34 mouse cellular contexts compared by ENCODE assay signal in genomic region chr8:57383746-57384320, GRCm38 (mm10).
DNase-seq lines count a peak whose midpoint lies in the region; ATAC-seq and TF ChIP-seq lines count a peak whose summit lies in the region.
"Had no signal": no experiment of that assay in that cellular context is flagged by ENCODE, and none has a peak within 500 bp of the region (broad histone marks: within the 10 kb centered on the region; RNA-seq: fewer than 3 reads in every experiment).

No protein-coding gene starts in this region.

- no peak overlapping the region for H3K4me3 ChIP-seq in kidney, embryonic 15.5 days (replicated peaks)
- H3K4me3 ChIP-seq in C2C12 (ENCODE audit: insufficient read depth, poor library complexity, severe bottlenecking): no peak overlapping the region
- H3K4me3 ChIP-seq: embryonic facial prominence, embryonic 12.5 days; heart, embryonic 10.5 days; heart, embryonic 15.5 days; hindbrain, embryonic 12.5 days; intestine, embryonic 15.5 days; layer of hippocampus, adult 2 months; left cerebral cortex, adult 2 months; limb, embryonic 12.5 days; liver, embryonic 15.5 days; midbrain, embryonic 10.5 days; midbrain, embryonic 15.5 days; neural tube, embryonic 12.5 days had no signal

- no peaks in the 10 kb centered on the region for H3K79me3 ChIP-seq in C2C12 (ENCODE audit: low read depth)

- H3K27me3 ChIP-seq in kidney, embryonic 15.5 days: no peaks in the 10 kb centered on the region
- H3K27me3 ChIP-seq in C2C12 (ENCODE audit: control insufficient read depth, insufficient read depth, insufficient read length): peaks cover 4% of the 10 kb centered on the region
- H3K27me3 ChIP-seq: embryonic facial prominence, embryonic 12.5 days; heart, embryonic 15.5 days; hindbrain, embryonic 12.5 days; intestine, embryonic 15.5 days; limb, embryonic 12.5 days; liver, embryonic 15.5 days; midbrain, embryonic 15.5 days; neural tube, embryonic 12.5 days had no signal

- H3K79me2 ChIP-seq in C2C12 (ENCODE audit: control insufficient read depth, insufficient read depth): no peaks in the 10 kb centered on the region

- H3K4me1 ChIP-seq in kidney, embryonic 15.5 days: no peaks in the 10 kb centered on the region
- H3K4me1 ChIP-seq: embryonic facial prominence, embryonic 12.5 days; heart, embryonic 10.5 days; heart, embryonic 15.5 days; hindbrain, embryonic 12.5 days; intestine, embryonic 15.5 days; liver, embryonic 15.5 days; midbrain, embryonic 10.5 days; midbrain, embryonic 15.5 days; neural tube, embryonic 12.5 days had no signal

- H3K9me3 ChIP-seq in kidney, embryonic 15.5 days (replicated peaks): no peaks in the 10 kb centered on the region
- H3K9me3 ChIP-seq: embryonic facial prominence, embryonic 12.5 days; G1E; heart, embryonic 10.5 days; heart, embryonic 15.5 days; hindbrain, embryonic 12.5 days; intestine, embryonic 15.5 days; limb, embryonic 12.5 days; liver, embryonic 15.5 days; midbrain, embryonic 10.5 days; midbrain, embryonic 15.5 days; neural tube, embryonic 12.5 days had no signal

- H3ac ChIP-seq in C2C12 (ENCODE audit: control insufficient read depth, insufficient read length, low read depth): no peak overlapping the region

- no peak for DNase-seq in kidney, adult 9 months
- peak; percentile 60 for DNase-seq in 3134 (ENCODE audit: extremely low read depth, insufficient read length, low spot score)
- peak; percentile 8 for DNase-seq in fibroblast of lung, adult 2 months (ENCODE audit: low read depth)
- DNase-seq in lung, postnatal 36 days: no peak
- no peak for DNase-seq in spleen, postnatal 36 days (ENCODE audit: low spot score in 2 of 2)
- DNase-seq: cerebellum, adult 2 months; cerebellum, postnatal 14 days; embryo, embryonic 11 days; gastrocnemius, postnatal 14 days; heart, postnatal 36 days; kidney, adult 2 months; lung, embryonic 14.5 days; lung, postnatal 14 days; right cerebral cortex, adult 18-20 months; spleen, adult 18-20 months; thymus, adult 18-20 months; thymus, postnatal 25 days had no signal

- no peak overlapping the region for H3K4me2 ChIP-seq in kidney, embryonic 15.5 days
- H3K4me2 ChIP-seq: embryonic facial prominence, embryonic 12.5 days; heart, embryonic 15.5 days; hindbrain, embryonic 12.5 days; intestine, embryonic 15.5 days; limb, embryonic 12.5 days; liver, embryonic 15.5 days; lung, embryonic 14.5 days; midbrain, embryonic 15.5 days; neural tube, embryonic 12.5 days had no signal

- no peak overlapping the region for H3K9ac ChIP-seq in kidney, embryonic 15.5 days
- H3K9ac ChIP-seq: embryonic facial prominence, embryonic 12.5 days; heart, embryonic 15.5 days; hindbrain, embryonic 12.5 days; intestine, embryonic 15.5 days; limb, embryonic 12.5 days; liver, embryonic 15.5 days; lung, embryonic 14.5 days; midbrain, embryonic 15.5 days; neural tube, embryonic 12.5 days had no signal

- H3K27ac ChIP-seq in kidney, embryonic 15.5 days: no peak overlapping the region
- H3K27ac ChIP-seq: embryonic facial prominence, embryonic 12.5 days; heart, embryonic 10.5 days; heart, embryonic 15.5 days; hindbrain, embryonic 12.5 days; hindbrain, postnatal 0 days; intestine, embryonic 15.5 days; layer of hippocampus, adult 2 months; left cerebral cortex, adult 2 months; limb, embryonic 12.5 days; liver, embryonic 15.5 days; midbrain, embryonic 10.5 days; midbrain, embryonic 15.5 days; neural tube, embryonic 12.5 days; stomach, postnatal 0 days had no signal

- H3K36me3 ChIP-seq in kidney, embryonic 15.5 days: no peaks in the 10 kb centered on the region
- H3K36me3 ChIP-seq in C2C12 (ENCODE audit: control insufficient read depth, insufficient read depth): no peaks in the 10 kb centered on the region
- H3K36me3 ChIP-seq: embryonic facial prominence, embryonic 12.5 days; G1E; heart, embryonic 10.5 days; heart, embryonic 15.5 days; hindbrain, embryonic 12.5 days; intestine, embryonic 15.5 days; limb, embryonic 12.5 days; liver, embryonic 15.5 days; midbrain, embryonic 10.5 days; midbrain, embryonic 15.5 days; neural tube, embryonic 12.5 days had no signal

- ATAC-seq in kidney, embryonic 15.5 days (replicated peaks; ENCODE audit: low FRiP score): 0 out of 2 replicates have a peak, but pooled peaks have one; percentile 22
- ATAC-seq: hindbrain, postnatal 0 days; intestine, embryonic 15.5 days; midbrain, embryonic 15.5 days had no signal

- WGBS in kidney, embryonic 15.5 days: 58% methylated on average over 9 of the region's 9 CpGs

- TF ChIP-seq CTCF in C2C12 (IDR thresholded peaks at IDR 0.05; ENCODE audit: control insufficient read depth, insufficient read depth, insufficient read length): no peak

TF ChIP-seq in C2C12, 6 proteins besides CTCF, POLR2A, EP300 and RAD21:
- TF ChIP-seq MYOD1 (IDR thresholded peaks at IDR 0.05; ENCODE audit: control insufficient read depth, insufficient read length, low read depth) (peak; percentile 28), FOSL1 (IDR thresholded peaks at IDR 0.05; ENCODE audit: insufficient read depth, low read length, poor library complexity, severe bottlenecking) (peak; percentile 40), USF1 (IDR thresholded peaks at IDR 0.05; ENCODE audit: low read depth) (no peak), CEBPB (IDR thresholded peaks at IDR 0.05; ENCODE audit: low read depth) (no peak), MYOG (IDR thresholded peaks at IDR 0.05; ENCODE audit: control insufficient read depth, extremely low read depth, insufficient read length) (no peak), MAX (IDR thresholded peaks at IDR 0.05) (no peak)

Comparison
In these comparisons a context has a peak if more than half of its experiments do, and no peak if none do; other contexts are left out.
1. DNase-seq: peak in 3134 (single experiment) and fibroblast of lung, adult 2 months (single experiment); none in kidney, adult 9 months (single experiment), lung, postnatal 36 days (single experiment) and spleen, postnatal 36 days (0 of 2).